Mouse (Mus musculus): ENCODE results near the gene Chchd1. TPM values are rescaled to one million over a fixed set of nuclear protein-coding genes. Genes with fewer than 3 reads are reported as not detected.

The Chchd1 gene
- 36.4 TPM for total RNA-seq (2023)

DNA sequence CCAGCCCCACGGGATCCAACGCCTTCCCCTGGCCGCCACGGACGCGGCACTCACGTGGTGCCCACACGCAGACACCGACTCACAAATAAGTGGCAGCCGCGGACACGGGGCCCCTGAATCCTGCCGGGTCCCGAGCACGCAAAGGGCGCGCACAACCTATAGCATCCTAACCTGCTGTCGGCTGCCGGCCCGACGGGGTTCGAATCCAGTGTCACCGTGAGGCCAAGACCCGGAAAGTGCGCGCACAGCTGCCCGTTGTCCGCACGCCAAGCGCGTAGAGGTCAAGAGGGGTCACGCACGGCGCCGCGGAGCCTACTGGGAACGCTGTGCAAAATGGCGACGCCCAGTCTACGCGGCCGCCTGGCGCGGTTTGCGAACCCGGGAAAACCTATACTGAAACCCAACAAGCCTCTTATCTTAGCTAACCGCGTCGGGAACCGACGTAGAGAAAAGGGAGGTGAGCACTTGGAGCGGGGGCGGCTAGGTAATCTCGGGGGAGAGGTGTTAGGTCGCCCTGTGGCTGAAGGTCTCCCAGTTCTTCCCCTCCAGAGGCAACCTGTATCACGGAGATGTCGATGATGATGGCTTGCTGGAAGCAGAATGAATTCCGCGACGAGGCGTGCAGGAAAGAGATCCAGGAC, at the start of gene Chchd1:
Chchd1 (plus strand) TSS at position 266 of the 641 bp plus-strand sequence.

GRCm38 (mm10) chr14:20656361-20656760, 46.4 kb upstream of the Chchd1 start, which contains the start of gene Myoz1:
Myoz1 (minus strand) TSS chr14:20656540.

GRCm38 (mm10) chr14:20668154-20668810, 34.5 kb upstream of the Chchd1 start, which contains the start of gene Synpo2l:
Synpo2l (minus strand) TSS chr14:20668354.

DNA sequence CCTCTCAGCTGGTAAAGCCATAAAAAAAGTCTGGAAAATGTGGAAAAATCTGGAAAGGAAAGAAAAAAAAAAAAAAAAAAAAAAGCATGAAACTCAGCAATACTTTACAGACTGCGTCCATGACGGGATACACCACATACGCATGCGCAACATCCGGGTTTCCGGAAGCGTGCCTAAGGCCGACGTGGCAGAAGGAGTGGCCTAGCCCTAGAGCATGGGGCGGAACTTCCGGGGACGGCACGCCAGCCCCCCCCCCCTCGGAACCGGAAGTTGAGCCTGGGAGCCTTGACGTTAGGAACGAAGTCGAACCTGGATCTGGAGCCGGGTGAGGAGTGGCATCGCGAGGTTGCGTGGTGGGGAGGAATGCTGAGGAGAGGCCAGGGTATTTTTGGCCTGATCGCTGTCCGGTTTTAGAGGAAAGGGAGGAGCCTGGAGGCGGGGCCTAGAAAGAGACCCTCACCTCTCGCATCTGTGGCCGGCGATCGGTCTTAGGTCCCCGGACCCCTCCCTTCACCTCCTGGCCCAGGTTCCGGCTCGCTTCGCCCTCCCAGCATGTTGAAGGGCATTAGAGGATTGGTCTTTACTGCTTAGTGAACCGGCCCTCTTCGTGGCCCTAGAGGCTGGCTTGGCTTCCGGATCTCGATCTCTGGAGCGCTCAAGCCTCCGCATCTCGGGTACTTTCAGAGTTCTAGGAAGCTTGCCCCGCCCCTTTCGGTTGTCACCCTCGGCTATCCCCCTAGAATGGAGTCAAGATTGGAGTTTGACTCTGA, 28.6 kb upstream of the Chchd1 start, which contains the start of gene Sec24c:
Sec24c (plus strand) TSS at position 245 of the 770 bp plus-strand sequence.

GRCm38 (mm10) chr14:20694884-20695760, 7.7 kb upstream of the Chchd1 start, which contains the start of gene Fut11:
Fut11 (plus strand) TSS chr14:20694968.

DNA sequence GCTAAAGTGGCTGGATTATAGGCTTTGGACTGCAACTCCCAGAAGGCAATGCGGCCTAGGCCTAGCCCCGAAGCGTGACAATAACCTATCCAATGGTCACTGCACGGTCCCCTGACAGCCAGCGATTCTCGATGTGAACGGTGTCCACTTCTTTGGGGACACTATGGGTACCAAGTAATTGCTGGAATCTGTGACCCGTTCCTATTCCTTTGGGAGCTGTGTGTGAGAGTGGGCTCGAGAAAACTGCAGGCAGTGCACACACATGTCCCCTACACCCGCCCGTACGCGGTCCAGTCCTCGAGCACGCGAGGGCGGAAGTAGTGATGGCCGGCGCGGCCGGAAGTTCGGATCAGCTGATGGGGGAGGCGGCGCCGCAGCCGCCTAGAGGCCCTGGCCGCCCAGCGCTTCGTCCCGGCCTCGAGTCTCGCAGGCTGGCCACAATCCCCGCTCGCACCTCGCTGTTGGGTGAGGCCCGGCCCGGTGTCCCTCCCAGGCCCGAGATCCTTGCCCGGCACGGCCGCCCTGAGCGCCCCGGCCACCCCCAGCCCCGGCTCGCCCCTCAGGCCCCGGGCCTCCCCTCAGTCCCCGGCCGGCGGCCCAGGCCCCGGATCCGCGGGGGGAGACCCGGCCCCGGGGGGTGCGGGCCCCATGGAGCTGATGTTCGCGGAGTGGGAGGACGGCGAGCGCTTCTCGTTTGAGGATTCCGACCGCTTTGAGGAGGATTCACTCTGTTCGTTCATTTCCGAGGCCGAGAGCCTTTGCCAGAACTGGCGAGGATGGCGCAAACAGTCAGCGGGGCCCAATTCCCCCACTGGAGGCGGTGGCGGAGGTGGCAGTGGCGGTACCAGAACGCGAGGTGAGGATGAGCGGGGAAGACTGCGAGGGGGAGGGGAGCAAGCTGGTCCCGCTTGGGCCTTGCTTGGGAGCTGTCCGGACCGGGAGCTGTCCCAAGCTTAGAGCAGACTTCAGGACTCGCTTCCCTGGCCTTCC, 4.7 kb downstream of the Chchd1 start, which contains the start of gene Zswim8:
Zswim8 (plus strand) TSS at position 352 of the 990 bp plus-strand sequence.

GRCm38 (mm10) chr14:20733952-20734774, 31.4 kb downstream of the Chchd1 start, which contains the start of gene Ndst2:
Ndst2 (minus strand) TSS chr14:20734562.

Other genes with a start within 250 kb of the Chchd1 start
- 43.8 TPM for gene Anxa7, start 222.9 kb upstream of the Chchd1 start, total RNA-seq (2023)
- 7.5 TPM for gene Mss51, start 206.1 kb upstream of the Chchd1 start, total RNA-seq (2023)
- 98.7 TPM for gene Ppp3cb, start 156.4 kb upstream of the Chchd1 start, total RNA-seq (2023)
- gene Usp54, start 61.9 kb upstream of the Chchd1 start, total RNA-seq (2023) = 3.5 TPM
- gene Myoz1, start 46.5 kb upstream of the Chchd1 start, total RNA-seq (2023) = not detected
- not detected for gene Synpo2l, start 34.7 kb upstream of the Chchd1 start, total RNA-seq (2023)
- 246 TPM for gene Sec24c, start 28.7 kb upstream of the Chchd1 start, total RNA-seq (2023)
- 7.0 TPM for gene Fut11, start 8.0 kb upstream of the Chchd1 start, total RNA-seq (2023)
- 138 TPM for gene Zswim8, start 4.5 kb downstream of the Chchd1 start, total RNA-seq (2023)
- 39.7 TPM for gene Ndst2, start 31.6 kb downstream of the Chchd1 start, total RNA-seq (2023)
- gene Camk2g, start 91.1 kb downstream of the Chchd1 start, total RNA-seq (2023) = 64.0 TPM
- gene Plau, start 133.7 kb downstream of the Chchd1 start, total RNA-seq (2023) = 0.43 TPM
- 3.5 TPM for gene Vcl, start 226.4 kb downstream of the Chchd1 start, total RNA-seq (2023)